In genomic region chr1:75588874-75589273, GRCm38 (mm10) we compare ENCODE assay signal across 9 mouse cellular contexts. TPM values are rescaled to one million over a fixed set of nuclear protein-coding genes. Genes with fewer than 3 reads are reported as not detected.
DNase-seq lines count a peak whose midpoint lies in the region; ATAC-seq and TF ChIP-seq lines count a peak whose summit lies in the region.
"Had no signal": no experiment of that assay in that cellular context is flagged by ENCODE, and none has a peak within 500 bp of the region (broad histone marks: within the 10 kb centered on the region; RNA-seq: fewer than 3 reads in every experiment).

No protein-coding gene starts in this region.

- no peaks in the 10 kb centered on the region for H3K27me3 ChIP-seq in embryonic facial prominence, embryonic 14.5 days (replicated peaks; ENCODE audit: control insufficient read depth, insufficient read depth, low read length)
- H3K27me3 ChIP-seq in kidney, embryonic 16.5 days (ENCODE audit: insufficient read depth, low read length), result no peaks in the 10 kb centered on the region
- no peaks in the 10 kb centered on the region for H3K27me3 ChIP-seq in liver, postnatal 0 days (ENCODE audit: insufficient read depth, low read length)

- H3K9ac ChIP-seq in embryonic facial prominence, embryonic 14.5 days (ENCODE audit: low read depth, low read length), result 0 out of 2 replicates have a peak overlapping the region, but pooled peaks have one; percentile 1
- H3K9ac ChIP-seq in kidney, embryonic 16.5 days (replicated peaks; ENCODE audit: low read length), result no peak overlapping the region
- no peak overlapping the region for H3K9ac ChIP-seq in liver, postnatal 0 days (replicated peaks)

- TF ChIP-seq CTCF in lung, adult 2 months (IDR thresholded peaks at IDR 0.05; ENCODE audit: insufficient read depth, low read length), result no peak
- no peak for TF ChIP-seq CTCF in liver, postnatal 0 days (IDR thresholded peaks at IDR 0.05; ENCODE audit: low read depth)

- no peak overlapping the region; the same call in 1 of the 2 replicates for H3K27ac ChIP-seq in embryonic facial prominence, embryonic 14.5 days (replicated peaks; ENCODE audit: low read depth, low read length)
- no peak overlapping the region for H3K27ac ChIP-seq in kidney, embryonic 16.5 days (ENCODE audit: low read length)
- no peak overlapping the region for H3K27ac ChIP-seq in liver, postnatal 0 days (ENCODE audit: low read depth)

- ATAC-seq in embryonic facial prominence, embryonic 14.5 days (ENCODE audit: low read depth), result peak; percentile 86
- no peak for ATAC-seq in inflammation-experienced regulatory T-cells, adult 6 months
- ATAC-seq in kidney, embryonic 16.5 days (ENCODE audit: low FRiP score, low TSS enrichment), result no peak
- no peak for ATAC-seq in liver, postnatal 0 days

- no peaks in the 10 kb centered on the region for H3K36me3 ChIP-seq in embryonic facial prominence, embryonic 14.5 days (ENCODE audit: control insufficient read depth, insufficient read depth, low read length)
- no peaks in the 10 kb centered on the region for H3K36me3 ChIP-seq in kidney, embryonic 16.5 days (ENCODE audit: insufficient read depth, low read length)
- no peaks in the 10 kb centered on the region for H3K36me3 ChIP-seq in liver, postnatal 0 days (replicated peaks; ENCODE audit: insufficient read depth, low read length)

- WGBS in embryonic facial prominence, embryonic 14.5 days, result 7% methylated on average over 7 of the region's 7 CpGs
- WGBS in lung, adult 2 months, result 16% methylated on average over 7 of the region's 7 CpGs
- 45% methylated on average over 7 of the region's 7 CpGs for WGBS in kidney, embryonic 16.5 days
- 36% methylated on average over 7 of the region's 7 CpGs for WGBS in liver, postnatal 0 days (ENCODE audit: insufficient replicate concordance)

- H3K4me1 ChIP-seq in embryonic facial prominence, embryonic 14.5 days (ENCODE audit: control insufficient read depth, insufficient read depth, low read length), result peaks cover 17% of the 10 kb centered on the region
- H3K4me1 ChIP-seq in lung, adult 2 months (ENCODE audit: control insufficient read depth, insufficient read depth, low read length), result no peaks in the 10 kb centered on the region; the same call in 1 of the 2 replicates
- H3K4me1 ChIP-seq in kidney, embryonic 16.5 days (ENCODE audit: insufficient read depth, low read length), result no peaks in the 10 kb centered on the region
- H3K4me1 ChIP-seq in liver, postnatal 0 days (ENCODE audit: insufficient read depth), result no peaks in the 10 kb centered on the region

- peak; percentile 51 for DNase-seq in layer of hippocampus, adult 11-12 months (ENCODE audit: low spot score)
- DNase-seq in layer of hippocampus, postnatal 10 days (ENCODE audit: low spot score in 2 of 2), result no peak
- DNase-seq in cerebellum, adult 18-20 months, result peak; percentile 37 to 38
- peak; percentile 91 for DNase-seq in embryonic facial prominence, embryonic 14.5 days (ENCODE audit: low spot score)
- peak; percentile 13 for DNase-seq in lung, adult 2 months
- DNase-seq in liver, postnatal 0 days, result no peak
- DNase-seq: adrenal gland, postnatal 36 days had no signal

- no peak overlapping the region for H3K4me3 ChIP-seq in embryonic facial prominence, embryonic 14.5 days (ENCODE audit: low read depth, low read length)
- no peak overlapping the region for H3K4me3 ChIP-seq in lung, adult 2 months (replicated peaks; ENCODE audit: extremely low read depth, low read depth, low read length)
- no peak overlapping the region for H3K4me3 ChIP-seq in kidney, embryonic 16.5 days (ENCODE audit: low read length)
- no peak overlapping the region for H3K4me3 ChIP-seq in liver, postnatal 0 days (ENCODE audit: low read depth, low read length)

- no peaks in the 10 kb centered on the region for H3K9me3 ChIP-seq in embryonic facial prominence, embryonic 14.5 days (ENCODE audit: control insufficient read depth, low read length)
- H3K9me3 ChIP-seq in kidney, embryonic 16.5 days (ENCODE audit: low read length), result no peaks in the 10 kb centered on the region
- no peaks in the 10 kb centered on the region for H3K9me3 ChIP-seq in liver, postnatal 0 days (ENCODE audit: low read length)

- TF ChIP-seq POLR2A in lung, adult 2 months (IDR thresholded peaks at IDR 0.05; ENCODE audit: borderline replicate concordance, extremely low read depth, low read depth, low read length), result no peak

- H3K4me2 ChIP-seq in embryonic facial prominence, embryonic 14.5 days (ENCODE audit: low read depth, low read length), result no peak overlapping the region
- no peak overlapping the region for H3K4me2 ChIP-seq in kidney, embryonic 16.5 days (replicated peaks; ENCODE audit: low read depth, low read length)
- H3K4me2 ChIP-seq in liver, postnatal 0 days (ENCODE audit: low read depth, low read length), result no peak overlapping the region

- TF ChIP-seq EP300 in liver, postnatal 0 days (IDR thresholded peaks at IDR 0.05; ENCODE audit: low read depth), result no peak

RNA-seq across cellular contexts. Expression of gene Slc4a3, which starts 42.8 kb away (rescaled TPM):
- total RNA-seq in layer of hippocampus, postnatal 10 days (2021), result 100 to 1,000 TPM; 148 to 159 TPM
- polyA plus RNA-seq in embryonic facial prominence, embryonic 14.5 days (2014; fragmentation: Nextera tagmentation; extraction: Ambion mirVana), result 12.0 and 18.5 TPM in 2 replicates
- 29.7 and 35.3 TPM in 2 replicates for polyA plus RNA-seq in lung, adult 2 months (2012; rRNA removed)
- under 1 TPM in 1 of 3 experiments, not detected in 2; 0.05 TPM for polyA plus RNA-seq in inflammation-experienced regulatory T-cells, adult 6 months (2017; shearing (Covaris generic))
- 24.5 and 24.9 TPM in 2 replicates for polyA plus RNA-seq in kidney, embryonic 16.5 days (2015; fragmentation: Nextera tagmentation; extraction: Ambion mirVana)
- polyA plus RNA-seq in liver, postnatal 0 days (2015; fragmentation: Nextera tagmentation; extraction: Ambion mirVana), result 0.40 and 0.42 TPM in 2 replicates

Comparison
In these comparisons a context has a peak if more than half of its experiments do, and no peak if none do; other contexts are left out.
1. DNase-seq: peak in layer of hippocampus, adult 11-12 months (single experiment), cerebellum, adult 18-20 months (2 of 2), embryonic facial prominence, embryonic 14.5 days (single experiment) and lung, adult 2 months (single experiment); none in layer of hippocampus, postnatal 10 days (0 of 2) and liver, postnatal 0 days (single experiment).